ENCODE assay signal across 27 mouse cellular contexts in genomic region chr8:43931727-43932126, GRCm38 (mm10).
A peak's percentile ranks its signal among the peaks of the same experiment; 100 is the strongest.
DNase-seq lines count a peak whose midpoint lies in the region; ATAC-seq and TF ChIP-seq lines count a peak whose summit lies in the region.
"Had no signal": no experiment of that assay in that cellular context is flagged by ENCODE, and none has a peak within 500 bp of the region (broad histone marks: within the 10 kb centered on the region; RNA-seq: fewer than 3 reads in every experiment).

No protein-coding gene starts in this region.

- TF ChIP-seq CTCF in kidney, postnatal 0 days (IDR thresholded peaks at IDR 0.05; ENCODE audit: low read depth) = peak; percentile 53
- TF ChIP-seq CTCF in midbrain, postnatal 0 days (IDR thresholded peaks at IDR 0.05) = peak; percentile 51

- no peaks in the 10 kb centered on the region for H3K9me3 ChIP-seq in kidney, postnatal 0 days (replicated peaks; ENCODE audit: low read length)
- H3K9me3 ChIP-seq in kidney, embryonic 15.5 days (replicated peaks) = no peaks in the 10 kb centered on the region
- H3K9me3 ChIP-seq in midbrain, postnatal 0 days (ENCODE audit: low read length) = no peaks in the 10 kb centered on the region
- H3K9me3 ChIP-seq in midbrain, embryonic 13.5 days = no peaks in the 10 kb centered on the region
- H3K9me3 ChIP-seq: embryonic facial prominence, embryonic 13.5 days; forebrain, embryonic 12.5 days; heart, embryonic 10.5 days; hindbrain, embryonic 10.5 days; liver, embryonic 13.5 days; lung, embryonic 15.5 days had no signal

- H3K9ac ChIP-seq in kidney, postnatal 0 days (ENCODE audit: low read depth, low read length) = no peak overlapping the region
- no peak overlapping the region for H3K9ac ChIP-seq in kidney, embryonic 15.5 days
- no peak overlapping the region for H3K9ac ChIP-seq in midbrain, postnatal 0 days (replicated peaks; ENCODE audit: low read length, poor library complexity, severe bottlenecking)
- no peak overlapping the region for H3K9ac ChIP-seq in midbrain, embryonic 13.5 days (replicated peaks)
- H3K9ac ChIP-seq: embryonic facial prominence, embryonic 13.5 days; forebrain, embryonic 12.5 days; liver, embryonic 13.5 days; lung, embryonic 15.5 days had no signal

- no peaks in the 10 kb centered on the region for H3K27me3 ChIP-seq in kidney, postnatal 0 days (ENCODE audit: insufficient read depth, low read length)
- H3K27me3 ChIP-seq in kidney, embryonic 15.5 days = no peaks in the 10 kb centered on the region
- H3K27me3 ChIP-seq in midbrain, postnatal 0 days (ENCODE audit: insufficient read depth, low read length) = no peaks in the 10 kb centered on the region
- H3K27me3 ChIP-seq in midbrain, embryonic 13.5 days = no peaks in the 10 kb centered on the region
- H3K27me3 ChIP-seq: embryonic facial prominence, embryonic 13.5 days; forebrain, embryonic 12.5 days; liver, embryonic 13.5 days; lung, embryonic 15.5 days had no signal

- ATAC-seq in kidney, postnatal 0 days (replicated peaks; ENCODE audit: low FRiP score, low read depth) = no peak
- no peak for ATAC-seq in kidney, embryonic 15.5 days (replicated peaks; ENCODE audit: low FRiP score)
- no peak for ATAC-seq in midbrain, postnatal 0 days (ENCODE audit: low FRiP score)
- no peak for ATAC-seq in midbrain, embryonic 13.5 days
- ATAC-seq: activated CD4-positive, CD25-positive, alpha-beta regulatory T cell, adult 4 months had no signal

- H3K4me3 ChIP-seq in kidney, postnatal 0 days (replicated peaks; ENCODE audit: low read depth, low read length) = no peak overlapping the region
- no peak overlapping the region for H3K4me3 ChIP-seq in kidney, embryonic 15.5 days (replicated peaks)
- H3K4me3 ChIP-seq in midbrain, postnatal 0 days (ENCODE audit: low read depth, low read length) = no peak overlapping the region
- no peak overlapping the region for H3K4me3 ChIP-seq in midbrain, embryonic 13.5 days (replicated peaks)
- H3K4me3 ChIP-seq: embryonic facial prominence, embryonic 13.5 days; erythroblast, embryonic 14.5 days; forebrain, embryonic 12.5 days; heart, embryonic 10.5 days; hindbrain, embryonic 10.5 days; liver, embryonic 13.5 days; lung, embryonic 15.5 days had no signal

- H3K27ac ChIP-seq in kidney, postnatal 0 days = no peak overlapping the region
- no peak overlapping the region for H3K27ac ChIP-seq in kidney, embryonic 15.5 days
- H3K27ac ChIP-seq in midbrain, postnatal 0 days (ENCODE audit: low read depth, low read length) = no peak overlapping the region
- H3K27ac ChIP-seq in midbrain, embryonic 13.5 days = no peak overlapping the region
- H3K27ac ChIP-seq: embryonic facial prominence, embryonic 13.5 days; forebrain, embryonic 12.5 days; heart, embryonic 10.5 days; hindbrain, embryonic 10.5 days; liver, embryonic 13.5 days; lung, embryonic 15.5 days; macrophage had no signal

- H3K36me3 ChIP-seq in kidney, postnatal 0 days (ENCODE audit: insufficient read depth, low read length) = no peaks in the 10 kb centered on the region
- H3K36me3 ChIP-seq in kidney, embryonic 15.5 days = no peaks in the 10 kb centered on the region
- H3K36me3 ChIP-seq in midbrain, postnatal 0 days (ENCODE audit: insufficient read depth, low read length) = no peaks in the 10 kb centered on the region
- no peaks in the 10 kb centered on the region for H3K36me3 ChIP-seq in midbrain, embryonic 13.5 days
- H3K36me3 ChIP-seq: embryonic facial prominence, embryonic 13.5 days; forebrain, embryonic 12.5 days; heart, embryonic 10.5 days; hindbrain, embryonic 10.5 days; liver, embryonic 13.5 days; lung, embryonic 15.5 days had no signal

- peak; percentile 24 for DNase-seq in embryo, embryonic 10.5 days (ENCODE audit: low spot score)
- no peak for DNase-seq in embryo, embryonic 10 days (ENCODE audit: low spot score)
- peak; percentile 20 for DNase-seq in kidney, postnatal 0 days (ENCODE audit: low spot score)
- no peak for DNase-seq in midbrain, postnatal 0 days (ENCODE audit: low spot score)
- peak; percentile 2 for DNase-seq in forelimb bud, embryonic 11.5 days (ENCODE audit: low read depth, low spot score)
- no peak for DNase-seq in thymus, adult 18-20 months
- DNase-seq: adrenal gland, postnatal 10 days; cerebellum, adult 8-10 months; cerebellum, postnatal 36 days; gastrocnemius, postnatal 10 days; kidney, adult 18-20 months; kidney, postnatal 10 days; layer of hippocampus, postnatal 36 days; liver, embryonic 13.5 days; right cerebral cortex, postnatal 25 days; spleen, adult 18-20 months; thymus, postnatal 36 days had no signal

- H3K4me1 ChIP-seq in kidney, postnatal 0 days (replicated peaks; ENCODE audit: insufficient read depth, low read length) = no peaks in the 10 kb centered on the region
- H3K4me1 ChIP-seq in kidney, embryonic 15.5 days = no peaks in the 10 kb centered on the region
- H3K4me1 ChIP-seq in midbrain, postnatal 0 days (ENCODE audit: insufficient read depth, low read length) = no peaks in the 10 kb centered on the region
- H3K4me1 ChIP-seq in midbrain, embryonic 13.5 days (replicated peaks) = no peaks in the 10 kb centered on the region
- H3K4me1 ChIP-seq: embryonic facial prominence, embryonic 13.5 days; forebrain, embryonic 12.5 days; heart, embryonic 10.5 days; hindbrain, embryonic 10.5 days; liver, embryonic 13.5 days; lung, embryonic 15.5 days had no signal

- H3K4me2 ChIP-seq in kidney, postnatal 0 days (ENCODE audit: low read length) = no peak overlapping the region
- no peak overlapping the region for H3K4me2 ChIP-seq in kidney, embryonic 15.5 days
- no peak overlapping the region for H3K4me2 ChIP-seq in midbrain, postnatal 0 days (ENCODE audit: low read depth, low read length, poor library complexity, severe bottlenecking)
- no peak overlapping the region for H3K4me2 ChIP-seq in midbrain, embryonic 13.5 days (replicated peaks)
- H3K4me2 ChIP-seq: embryonic facial prominence, embryonic 13.5 days; forebrain, embryonic 12.5 days; liver, embryonic 13.5 days; lung, embryonic 15.5 days had no signal

Comparison
In these comparisons a context has a peak if more than half of its experiments do, and no peak if none do; other contexts are left out.
1. DNase-seq: peak in embryo, embryonic 10.5 days (single experiment), kidney, postnatal 0 days (single experiment) and forelimb bud, embryonic 11.5 days (single experiment); none in embryo, embryonic 10 days (single experiment), midbrain, postnatal 0 days (single experiment) and thymus, adult 18-20 months (0 of 2).